Mouse (Mus musculus) adrenal gland, postnatal 10 days (tissue): ENCODE measurements at regions not wholly inside any gene's neighbourhood (a gene's known extent, or its start where the extent isn't known, plus 50 kb on each side); places are given as distances from the start of the nearest gene placed in this dataset.

Experiments
- DNase-seq: peaks from one replicate; pipeline ENCODE4 v3.0.0; 2021; ENCODE audit warnings: mixed read lengths

- DNase-seq, result no peak
Measured at GRCm38 (mm10) chr6:95372938-95373337, 51.0 kb downstream of the Gm10234 start.

GRCm38 (mm10) chr6:95374266-95374665 is 52.4 kb downstream of the Gm10234 start:
- DNase-seq, result no peak

GRCm38 (mm10) chr6:95377590-95378245 is 55.8 kb downstream of the Gm10234 start:
- DNase-seq, result no peak

- peak; percentile 3 for DNase-seq
Measured at GRCm38 (mm10) chr6:95378349-95378748, 56.4 kb downstream of the Gm10234 start.
